Mouse (Mus musculus) hindlimb bud, embryonic 11.5 days (tissue): ENCODE results near the gene Fbxl22.

Source experiments
- DNase-seq: peaks from one replicate; pipeline ENCODE4 v3.0.0-alpha.2; 2012; ENCODE audit warnings: low read depth, low spot score; ENCODE audit errors: extremely low spot score

Gene Fbxl22

DNA sequence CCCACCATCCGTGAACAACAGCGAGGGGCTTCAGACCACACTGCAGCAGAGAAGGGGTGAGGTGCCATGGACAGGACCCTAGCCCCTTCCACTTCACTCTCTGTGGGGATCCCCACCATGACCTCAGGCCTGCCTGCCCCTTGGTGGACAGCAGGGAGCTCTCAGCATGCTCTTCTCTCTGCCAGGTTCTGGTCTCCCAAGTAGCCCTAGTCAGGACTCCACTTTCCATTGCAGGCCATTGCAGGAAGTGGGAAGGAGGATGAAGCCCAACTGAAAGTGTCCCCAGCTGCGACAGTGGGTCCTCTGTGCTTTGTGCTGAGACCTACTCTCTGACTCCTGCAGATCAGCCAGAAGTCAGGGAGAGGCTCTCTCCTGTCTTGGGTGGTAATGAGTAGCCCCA, 6.7 kb downstream of the Fbxl22 start:
- no peak for DNase-seq

DNA sequence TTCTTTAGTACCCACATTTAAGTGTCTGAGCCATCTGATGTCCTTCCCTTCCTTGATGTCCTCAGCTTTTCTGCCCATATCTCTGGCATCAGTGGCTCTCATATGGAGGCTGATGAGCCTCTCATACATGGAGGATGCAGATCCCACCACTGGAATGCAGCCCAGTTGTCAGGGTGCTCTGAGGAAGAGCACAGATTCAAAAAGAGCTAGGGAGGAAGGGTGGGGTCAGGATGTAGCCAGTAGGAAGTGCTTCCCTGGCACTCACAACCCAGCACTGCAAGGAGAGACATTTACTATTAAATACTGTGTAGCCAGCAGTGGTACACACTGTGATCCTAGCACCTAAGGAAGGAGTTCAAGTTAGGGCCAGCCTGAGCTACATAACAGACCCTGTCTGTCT, 8.0 kb downstream of the Fbxl22 start:
- DNase-seq, result no peak

DNA sequence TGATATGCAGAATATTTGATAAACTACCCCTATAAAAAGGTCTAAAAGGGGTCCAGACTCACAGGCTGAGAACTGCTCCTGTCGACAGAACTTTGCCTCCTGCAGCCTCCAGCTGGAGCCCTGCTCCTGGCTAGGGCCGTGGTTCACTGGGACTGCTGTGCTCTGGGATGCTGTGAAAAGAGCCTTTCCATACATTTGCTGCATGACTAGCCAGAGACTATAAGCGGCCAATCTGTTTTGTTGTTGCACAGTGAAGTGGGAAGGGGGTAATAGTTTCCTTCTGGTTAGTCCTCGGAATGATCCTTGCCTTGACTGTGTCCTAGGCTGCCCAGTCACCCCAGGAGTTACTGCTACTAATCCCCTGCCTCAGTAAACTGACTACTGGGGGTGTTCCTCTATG, 8.4 kb downstream of the Fbxl22 start:
- no peak for DNase-seq

DNA sequence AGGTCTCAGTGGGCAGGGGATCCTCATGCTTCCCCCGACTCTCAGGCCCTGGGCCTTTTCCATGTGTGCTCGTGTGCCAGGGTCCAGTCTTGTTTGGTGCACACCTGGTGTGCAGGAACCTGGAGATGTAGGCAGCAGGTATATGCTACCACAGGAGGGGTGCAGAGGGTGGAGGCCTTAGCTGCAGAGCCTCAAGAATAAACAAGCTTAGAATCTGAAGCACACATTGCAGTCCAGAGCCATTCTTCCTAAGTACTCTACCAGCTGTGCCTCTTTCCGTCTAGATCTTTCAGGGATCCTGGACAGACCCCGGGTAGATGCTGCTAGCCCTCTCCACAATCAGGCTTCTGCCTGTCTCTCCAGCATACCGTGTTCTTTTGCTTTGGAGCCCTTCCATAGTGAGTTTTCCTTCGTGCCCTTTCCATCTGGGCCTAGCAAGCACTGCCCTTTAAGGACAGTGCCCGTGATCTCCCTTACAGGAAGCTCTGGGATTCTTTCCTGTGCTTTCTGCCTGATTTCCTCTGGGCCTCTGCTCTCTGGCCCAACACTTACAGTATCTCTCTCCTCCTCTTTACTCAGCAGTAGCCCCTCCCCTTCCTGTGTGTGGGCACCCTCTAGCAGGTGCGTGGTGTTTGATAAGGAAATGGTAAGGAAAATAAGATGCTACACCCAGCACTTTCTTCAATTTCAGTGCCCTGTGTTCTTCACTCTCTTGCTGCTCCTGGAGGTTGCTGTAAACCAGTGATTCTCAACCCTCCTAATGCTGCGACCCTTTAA, 9.1 kb downstream of the Fbxl22 start:
- no peak for DNase-seq

DNA sequence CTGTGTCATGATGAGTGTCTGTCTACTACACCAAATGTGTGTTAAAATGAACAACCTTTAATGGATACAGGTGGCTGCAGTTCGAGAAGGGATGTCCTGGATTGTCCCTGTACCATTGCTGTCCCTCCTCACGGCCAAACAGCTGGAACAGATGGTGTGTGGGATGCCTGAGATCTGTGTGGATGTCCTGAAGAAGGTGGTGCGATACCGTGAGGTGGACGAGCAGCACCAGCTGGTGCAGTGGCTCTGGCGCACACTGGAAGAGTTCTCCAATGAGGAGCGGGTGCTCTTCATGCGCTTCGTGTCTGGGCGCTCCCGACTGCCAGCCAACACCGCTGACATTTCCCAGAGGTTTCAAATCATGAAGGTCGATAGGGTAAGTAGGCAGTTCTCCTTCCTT, 9.9 kb downstream of the Fbxl22 start:
- DNase-seq, result no peak

DNA sequence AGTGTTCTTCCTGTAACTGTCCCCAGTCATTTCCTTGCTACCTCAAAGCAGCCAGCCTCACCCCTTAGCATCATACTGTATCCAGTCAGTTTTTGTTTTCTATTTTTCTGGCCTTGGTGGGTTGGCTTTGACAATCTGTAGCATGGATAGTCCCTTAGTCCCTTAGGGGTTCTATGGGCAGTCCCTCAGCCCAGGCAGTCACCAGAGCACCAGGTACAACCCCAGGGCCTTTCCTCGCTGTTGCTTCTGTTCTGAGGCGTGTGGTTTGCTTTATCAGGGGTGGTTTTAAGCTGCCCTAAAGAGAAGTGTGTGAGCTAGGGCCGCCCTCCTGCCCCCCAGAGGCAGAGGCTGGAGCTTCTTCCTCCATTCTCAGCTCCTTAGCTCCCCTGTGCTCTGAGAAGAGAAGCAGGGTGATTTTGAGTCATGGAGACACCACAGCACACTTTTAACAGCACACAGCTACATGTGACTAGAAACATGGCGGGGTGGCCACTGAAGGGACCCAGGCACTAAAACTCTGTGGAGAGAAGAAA, 10.4 kb downstream of the Fbxl22 start:
- no peak for DNase-seq

DNA sequence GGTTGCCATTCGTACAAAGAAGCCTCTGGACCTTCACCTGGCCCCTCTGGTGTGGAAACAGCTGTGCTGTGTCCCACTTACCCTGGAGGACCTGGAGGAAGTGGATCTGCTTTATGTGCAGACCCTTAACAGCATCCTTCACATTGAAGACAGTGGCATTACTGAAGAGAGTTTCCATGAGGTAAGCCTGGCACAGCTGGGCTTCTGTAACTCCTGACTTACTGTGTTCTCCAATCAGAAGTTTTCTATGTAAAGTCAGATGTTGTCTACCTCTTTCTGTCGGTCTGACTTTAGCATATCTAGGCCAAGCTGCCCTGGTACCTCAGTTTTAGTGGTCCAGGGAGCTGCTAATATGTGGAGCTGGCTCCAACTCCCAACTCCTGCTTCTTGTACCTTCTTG, 13.1 kb downstream of the Fbxl22 start:
- no peak for DNase-seq

DNA sequence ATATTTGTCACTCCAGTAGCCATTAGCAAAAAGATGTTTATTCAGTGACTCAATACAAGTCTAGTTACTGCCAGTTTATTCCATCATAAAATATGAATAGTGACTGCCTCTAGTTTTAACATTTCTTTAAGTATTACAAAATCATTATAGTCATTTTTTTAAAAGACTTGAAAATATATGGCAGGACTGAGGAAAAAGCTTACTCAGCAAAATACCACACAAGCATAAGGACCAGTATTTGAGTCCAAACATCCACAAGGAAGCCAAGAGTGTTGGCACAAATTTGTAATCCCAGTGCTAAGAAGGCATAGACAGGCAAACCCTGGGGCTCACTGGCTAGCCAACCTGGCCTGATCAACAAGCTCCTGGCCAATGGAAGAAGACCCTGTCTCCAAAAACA, 20.4 kb downstream of the Fbxl22 start:
- DNase-seq, result no peak

DNA sequence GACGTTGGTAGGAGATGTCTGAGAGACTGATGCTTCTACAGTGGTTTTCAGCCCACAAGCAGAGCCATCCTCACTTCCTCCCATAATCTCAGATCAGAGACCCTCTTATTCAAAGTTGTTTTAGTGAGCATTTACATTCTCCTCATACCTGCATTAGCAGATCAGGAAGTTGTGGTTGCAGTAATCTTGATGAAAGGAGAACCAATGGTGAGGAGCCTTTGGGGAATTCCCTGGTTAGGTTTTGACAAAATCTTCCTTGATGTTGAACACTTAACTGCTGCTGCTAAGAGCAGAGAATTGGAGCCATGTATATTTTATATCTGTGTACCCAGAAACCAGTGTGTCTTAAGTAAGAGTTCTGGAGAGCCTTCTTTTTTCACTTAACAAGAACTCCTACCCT, 22.0 kb downstream of the Fbxl22 start:
- no peak for DNase-seq

DNA sequence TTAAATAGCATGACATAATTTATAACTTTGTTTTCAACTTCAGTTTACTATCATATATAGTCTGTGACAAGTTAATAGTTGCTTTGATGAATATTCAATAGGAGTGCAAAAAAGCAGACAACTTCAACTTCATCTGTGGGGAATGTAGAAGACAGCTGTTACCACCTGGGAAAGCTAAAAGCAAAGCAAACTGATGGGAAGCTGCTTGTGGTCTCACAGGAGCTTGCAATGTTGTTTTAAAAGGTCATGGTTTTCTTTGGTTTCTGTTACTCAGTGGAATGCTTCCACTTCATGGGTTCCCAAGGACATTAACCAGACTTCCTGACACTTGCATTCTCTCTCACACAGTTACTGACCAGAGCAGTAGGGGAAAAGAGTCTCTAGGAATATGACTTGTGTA, 25.6 kb downstream of the Fbxl22 start:
- no peak for DNase-seq

DNA sequence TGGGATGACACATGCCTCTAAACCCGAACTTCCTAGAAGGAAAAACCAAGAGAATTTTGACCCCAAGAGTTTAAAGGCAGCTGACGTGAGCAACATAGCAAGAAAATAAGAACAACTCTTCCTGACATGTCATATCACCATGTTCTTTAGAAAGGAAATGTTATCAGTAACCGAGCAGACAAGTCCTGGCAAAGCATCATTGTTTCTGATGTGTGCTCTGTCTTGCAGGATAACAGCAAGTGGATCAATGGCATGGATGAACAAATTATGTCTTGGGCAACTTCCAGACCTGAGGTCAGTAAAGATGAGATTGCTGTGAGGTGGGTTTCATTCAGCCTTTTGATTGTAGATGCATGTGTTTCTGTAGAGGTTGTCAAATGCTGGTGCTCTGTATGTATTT, 31.0 kb downstream of the Fbxl22 start:
- no peak for DNase-seq

DNA sequence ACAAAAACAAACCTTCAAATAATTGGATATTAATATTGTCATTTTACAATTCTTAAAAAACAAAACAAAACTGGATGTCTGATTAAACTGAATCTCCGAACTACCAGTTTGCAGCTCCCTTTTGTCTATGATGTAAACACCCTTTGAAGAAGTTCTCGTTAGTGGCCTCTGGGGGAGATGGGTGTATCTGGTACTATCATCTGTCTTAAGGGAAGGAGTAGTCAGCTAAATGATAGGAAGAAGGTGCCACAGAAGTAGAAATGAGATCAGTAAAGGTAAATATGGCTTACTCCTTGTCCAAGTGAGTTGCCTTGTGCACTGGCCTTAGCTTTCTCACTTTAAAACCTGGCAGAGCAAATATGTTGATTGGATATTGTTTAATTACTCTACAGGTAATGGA, 36.6 kb downstream of the Fbxl22 start:
- no peak for DNase-seq

DNA sequence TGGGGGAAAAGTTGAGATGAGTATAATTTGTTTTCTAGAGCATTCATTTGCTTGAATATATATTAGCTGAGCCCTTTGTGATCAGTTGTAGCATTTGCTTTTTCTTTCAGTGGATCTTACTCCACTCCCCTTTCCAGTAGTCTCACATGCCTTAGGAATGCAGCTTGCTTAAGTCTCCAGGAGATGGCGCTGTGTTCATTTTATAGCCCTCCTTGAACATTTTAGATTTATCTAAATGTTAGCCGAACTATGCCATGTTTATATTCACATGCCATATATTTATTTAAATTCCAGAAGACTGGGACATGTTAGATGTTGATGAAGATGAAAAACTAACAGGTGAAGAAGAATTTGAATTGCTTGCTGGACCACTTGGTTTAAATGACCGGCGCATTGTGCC, 49.3 kb downstream of the Fbxl22 start:
- DNase-seq, result peak; percentile 28
